Mouse (Mus musculus) layer of hippocampus, adult 6 months (tissue): ENCODE data around the gene Clec4b1. TPM values are rescaled to one million over a fixed set of nuclear protein-coding genes. Genes with fewer than 3 reads are reported as not detected.

Experiments
- long read RNA-seq, 2 experiments: library from polyadenylated mRNA; unstranded; transcript quantifications; one replicate each; pipeline ENCODE4 v2.0.0; 2019 to 2020
- polyA plus RNA-seq: library from polyadenylated mRNA; unstranded; fragments of <200 nt; fragmentation: Nextera tagmentation; gene quantifications from 2 replicates; pipeline ENCODE4 v1.2.3, GENCODE M21; 2021

Clec4b1 gene
- not detected in 2 replicates for polyA plus RNA-seq
- long read RNA-seq, experiment 1, result 0 reads
- long read RNA-seq, experiment 2, result 0 reads

GRCm38 (mm10) chr6:123049742-123050372 lies at the start of gene Clec4b1:
TSS of gene Clec4b1 (plus strand) at chr6:123049962.

GRCm38 (mm10) chr6:123106128-123106527 lies 56.4 kb downstream of the Clec4b1 start, which contains the start of gene Clec4a2:
TSS of gene Clec4a2 (plus strand) at chr6:123106428.

Other genes starting within 250 kb of the Clec4b1 start
- gene Slc2a3, start 248.3 kb upstream of the Clec4b1 start, polyA plus RNA-seq, result 25.3 and 27.0 TPM in 2 replicates
- 3.2 and 3.8 TPM in 2 replicates for gene Foxj2, start 230.0 kb upstream of the Clec4b1 start, polyA plus RNA-seq
- gene C3ar1, start 193.8 kb upstream of the Clec4b1 start, polyA plus RNA-seq, result 1.3 and 1.6 TPM in 2 replicates
- gene Necap1, start 175.5 kb upstream of the Clec4b1 start, polyA plus RNA-seq, result 144 and 155 TPM in 2 replicates
- 0.46 TPM in 1 of 2 replicates, not detected in the other for gene Clec4a1, start 128.1 kb upstream of the Clec4b1 start, polyA plus RNA-seq
- gene Clec4a3, start 97.4 kb upstream of the Clec4b1 start, polyA plus RNA-seq, result 2.0 and 2.1 TPM in 2 replicates
- not detected in 2 replicates for gene Clec4a4, start 59.6 kb upstream of the Clec4b1 start, polyA plus RNA-seq
- gene Clec4a2, start 56.5 kb downstream of the Clec4b1 start, polyA plus RNA-seq, result 1.6 and 2.2 TPM in 2 replicates
- not detected in 2 replicates for gene Clec4b2, start 122.9 kb downstream of the Clec4b1 start, polyA plus RNA-seq
- gene Clec4n, start 179.9 kb downstream of the Clec4b1 start, polyA plus RNA-seq, result 0.38 and 0.50 TPM in 2 replicates
- not detected in 2 replicates for gene Clec4d, start 212.1 kb downstream of the Clec4b1 start, polyA plus RNA-seq
- gene Clec4e, start 239.9 kb downstream of the Clec4b1 start, polyA plus RNA-seq, result not detected in 2 replicates